Mouse (Mus musculus) thymus, postnatal 4 days (tissue): ENCODE results near the gene Smarca2.

Experiments used
- DNase-seq: peaks from one replicate; pipeline ENCODE4 v3.0.0; 2021

The Smarca2 gene

GRCm38 (mm10) chr19:26752611-26753163 is 147.8 kb downstream of the Smarca2 start:
- DNase-seq = no peak

GRCm38 (mm10) chr19:26753266-26753872 is 148.5 kb downstream of the Smarca2 start:
- DNase-seq = peak; percentile 26

- peak; percentile 18 for DNase-seq
These were observed 149.4 kb downstream of the Smarca2 start for GRCm38 (mm10) chr19:26754016-26754794.

- no peak for DNase-seq
These were observed 151.1 kb downstream of the Smarca2 start for GRCm38 (mm10) chr19:26755991-26756390.

GRCm38 (mm10) chr19:26756399-26756798 is 151.5 kb downstream of the Smarca2 start:
- no peak for DNase-seq

- DNase-seq = no peak
These were observed 153.3 kb downstream of the Smarca2 start for GRCm38 (mm10) chr19:26758156-26758555.

- no peak for DNase-seq
These were observed 153.8 kb downstream of the Smarca2 start for GRCm38 (mm10) chr19:26758620-26759019.

- no peak for DNase-seq
These were observed 154.4 kb downstream of the Smarca2 start for GRCm38 (mm10) chr19:26759295-26759694.

GRCm38 (mm10) chr19:26761257-26761656 is 156.4 kb downstream of the Smarca2 start:
- no peak for DNase-seq

GRCm38 (mm10) chr19:26765483-26765882 is 160.6 kb downstream of the Smarca2 start:
- DNase-seq = no peak

- DNase-seq = no peak
These were observed 162.6 kb downstream of the Smarca2 start for GRCm38 (mm10) chr19:26767454-26767853.

GRCm38 (mm10) chr19:26767941-26768340 is 163.1 kb downstream of the Smarca2 start:
- no peak for DNase-seq

- no peak for DNase-seq
These were observed 164.0 kb downstream of the Smarca2 start for GRCm38 (mm10) chr19:26768846-26769245.

GRCm38 (mm10) chr19:26769609-26770500 is 165.0 kb downstream of the Smarca2 start:
- no peak for DNase-seq

GRCm38 (mm10) chr19:26770592-26770991 is 165.7 kb downstream of the Smarca2 start:
- DNase-seq = no peak

- no peak for DNase-seq
These were observed 167.3 kb downstream of the Smarca2 start for GRCm38 (mm10) chr19:26772051-26772583.

GRCm38 (mm10) chr19:26776066-26777025 is 171.5 kb downstream of the Smarca2 start:
- DNase-seq = no peak

- DNase-seq = no peak
These were observed 173.3 kb downstream of the Smarca2 start for GRCm38 (mm10) chr19:26778199-26778598.

- no peak for DNase-seq
These were observed 176.4 kb downstream of the Smarca2 start for GRCm38 (mm10) chr19:26781209-26781608.

GRCm38 (mm10) chr19:26788446-26788845 is 183.6 kb downstream of the Smarca2 start:
- no peak for DNase-seq
